Mouse (Mus musculus) retina, embryonic 14.5 days (tissue): ENCODE measurements around the gene Map2k7.

Experiments used
- DNase-seq: peaks from one replicate; pipeline ENCODE4 v3.0.0-alpha.2; 2015; ENCODE audit warnings: low spot score

The Map2k7 gene

DNA sequence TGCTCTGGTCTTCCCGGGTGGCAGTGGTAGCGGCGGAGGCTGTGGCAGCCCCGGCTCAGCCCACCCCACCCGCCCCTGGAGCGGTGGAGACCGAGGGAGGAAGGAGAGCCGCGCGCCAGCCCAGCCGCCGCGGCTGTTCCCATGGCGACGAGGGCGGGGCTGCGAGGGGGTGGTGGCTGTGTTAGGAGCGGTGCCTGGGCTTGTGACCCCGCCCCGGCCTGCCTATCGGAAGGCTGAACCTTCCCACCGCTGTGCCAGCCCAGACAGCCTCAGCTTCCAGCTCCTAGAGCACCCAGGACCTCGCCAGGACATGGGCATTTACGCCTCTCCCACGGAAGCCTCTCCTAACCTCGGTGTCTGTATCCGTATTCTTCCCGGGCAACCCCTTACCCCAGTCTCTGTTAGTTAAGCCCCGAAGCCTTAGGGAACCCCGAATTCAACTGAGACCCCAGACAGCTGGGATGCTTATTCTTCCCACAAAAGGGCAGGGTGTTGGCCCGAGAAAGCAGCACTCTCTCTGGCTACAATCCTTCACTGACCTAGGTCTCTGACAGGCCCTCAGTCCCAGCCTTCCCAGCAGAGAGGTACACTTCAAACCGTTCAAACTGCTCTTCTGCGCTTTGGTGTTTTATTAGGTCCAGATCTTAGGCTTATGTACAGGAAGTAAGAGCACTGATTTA is 20.7 kb downstream of the Map2k7 start, which contains the start of gene Ctxn1:
Gene Ctxn1, minus strand, starts transcription at position 150 of the 680 bp plus-strand sequence.
- DNase-seq: peak; percentile 97

DNA sequence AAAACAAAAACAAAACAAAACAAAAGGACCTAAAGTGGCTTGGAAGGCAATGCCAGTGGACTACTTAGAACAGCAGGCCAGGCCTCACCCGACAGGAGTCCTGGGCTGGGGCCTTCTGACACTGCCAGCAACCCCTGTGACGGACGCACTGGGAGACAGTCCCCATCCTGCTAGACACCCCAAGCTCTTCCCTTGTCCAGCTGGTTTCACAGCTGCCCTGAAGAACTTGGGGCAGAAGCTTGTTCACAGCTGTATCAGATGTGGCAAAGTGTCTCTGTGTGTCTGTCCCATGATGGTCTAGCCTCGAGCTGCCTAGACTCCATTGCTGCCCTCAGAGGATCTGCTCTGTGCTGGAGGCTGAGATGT is 21.2 kb downstream of the Map2k7 start:
- DNase-seq: no peak

DNA sequence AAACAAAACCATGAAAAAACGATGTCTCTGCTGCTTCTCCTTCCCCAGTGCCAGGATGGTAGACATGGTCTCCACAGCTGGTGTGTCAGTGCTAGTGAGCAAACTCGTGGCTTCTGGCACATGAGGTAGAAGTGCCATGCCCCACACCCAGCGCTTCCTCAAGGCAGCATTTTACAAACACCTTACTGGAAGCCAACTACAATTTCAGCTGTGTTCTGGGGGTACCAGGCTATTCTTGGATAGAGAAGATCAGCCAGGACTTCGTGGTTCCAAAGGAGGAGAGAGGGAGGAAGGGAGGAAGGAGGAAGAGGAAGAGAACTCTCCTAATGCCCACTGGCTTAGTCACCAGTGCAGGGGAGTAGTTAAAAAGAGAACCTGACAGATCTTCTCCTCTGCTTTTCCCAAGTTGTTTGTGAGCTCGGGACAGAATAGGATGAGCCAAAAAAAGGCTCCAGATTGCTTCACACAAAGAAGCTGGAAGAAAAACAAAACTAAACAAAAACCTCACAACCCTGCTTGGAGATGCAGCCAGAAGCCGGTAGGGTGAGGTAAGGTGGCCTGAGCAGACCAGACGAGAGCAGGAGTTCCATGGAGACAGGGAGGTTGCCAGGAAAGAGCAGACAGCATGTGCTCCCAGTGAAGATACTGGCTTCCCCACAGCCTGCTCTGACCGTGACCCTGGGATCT is 24.7 kb downstream of the Map2k7 start:
- no peak for DNase-seq

GRCm38 (mm10) chr8:4265160-4265914 is 26.8 kb downstream of the Map2k7 start:
- no peak for DNase-seq

- peak; percentile 45 for DNase-seq
These were observed 29.1 kb downstream of the Map2k7 start for GRCm38 (mm10) chr8:4267627-4268026.

DNA sequence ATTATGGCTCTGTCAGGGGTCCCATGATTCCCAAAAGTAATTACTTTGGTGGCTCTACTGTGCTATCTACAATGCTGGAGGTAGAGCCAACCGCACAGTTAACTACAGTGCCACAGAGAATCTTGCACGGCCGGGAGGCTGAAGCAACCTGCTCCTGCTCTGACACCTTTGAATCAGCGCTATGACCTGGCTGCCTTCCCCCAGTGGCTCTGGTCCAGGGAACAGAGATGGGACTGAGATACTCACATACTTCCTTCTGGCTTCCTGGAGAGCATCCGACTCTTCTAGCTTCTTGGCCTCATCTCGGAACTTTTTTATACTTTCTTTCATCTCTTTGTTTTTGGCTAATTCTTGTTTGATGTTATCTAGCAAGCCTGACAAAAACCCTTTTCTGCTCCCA is 31.1 kb downstream of the Map2k7 start:
- no peak for DNase-seq

- peak; percentile 97 for DNase-seq
These were observed 37.0 kb downstream of the Map2k7 start, which contains the start of gene Timm44 for GRCm38 (mm10) chr8:4275275-4276110. Gene Timm44, minus strand, starts transcription at chr8:4275913.

DNA sequence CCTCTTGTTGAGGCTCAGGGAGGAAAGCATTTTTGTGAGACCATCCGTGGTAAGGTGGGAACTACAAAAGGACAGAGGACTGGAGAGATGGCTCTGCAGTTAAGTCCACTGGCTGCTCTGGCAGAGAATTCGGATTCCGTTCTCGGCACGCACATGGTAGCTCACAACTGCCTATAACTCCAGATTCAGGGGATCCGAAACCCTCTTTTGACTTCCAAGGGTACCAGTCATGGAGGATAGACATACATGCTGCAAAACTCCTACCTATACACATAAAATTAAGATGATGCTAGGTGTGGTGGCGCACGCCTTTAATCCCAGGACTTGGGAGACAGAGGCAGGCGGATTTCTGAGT is 37.5 kb downstream of the Map2k7 start:
- no peak for DNase-seq

DNA sequence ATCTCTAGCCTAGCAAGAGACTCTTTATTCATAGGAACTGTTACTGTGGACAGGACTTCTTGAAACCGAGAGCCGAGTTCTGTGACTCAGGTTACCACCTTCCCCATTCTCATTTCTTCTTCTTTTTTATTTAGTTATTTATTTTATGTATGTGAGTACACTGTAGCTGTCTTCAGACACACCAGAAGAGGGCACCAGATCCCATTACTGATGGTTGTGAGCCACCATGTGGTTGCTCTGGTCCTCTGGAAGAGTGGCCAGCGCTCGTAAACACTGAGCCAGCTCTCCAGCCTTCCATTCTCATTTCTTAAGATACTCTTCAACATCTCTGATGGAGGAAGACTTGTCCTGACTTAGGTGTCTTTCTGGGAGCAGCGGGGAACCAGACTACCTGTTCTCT is 54.2 kb downstream of the Map2k7 start:
- DNase-seq: no peak
